Mouse (Mus musculus) ES-Bruce4 (cell line): Measurements from ENCODE around the gene Hoxb2. TPM values are rescaled to one million over a fixed set of nuclear protein-coding genes. Genes with fewer than 3 reads are reported as not detected.

Source experiments
- H3K27ac ChIP-seq: 2 replicates; pipeline ENCODE4 v1.5.1; 2012; ENCODE audit warnings: low read length, inconsistent platforms; ENCODE audit not compliant: insufficient read depth
- H3K27me3 ChIP-seq: 2 replicates; pipeline ENCODE4 v1.6.1; 2012; ENCODE audit warnings: mild to moderate bottlenecking, low read length, inconsistent platforms; ENCODE audit not compliant: control insufficient read depth, poor library complexity, insufficient read depth, severe bottlenecking
- H3K36me3 ChIP-seq: 2 replicates; pipeline ENCODE4 v1.6.1; 2012; ENCODE audit warnings: inconsistent platforms, mild to moderate bottlenecking, low read length, moderate library complexity; ENCODE audit not compliant: control insufficient read depth, poor library complexity, insufficient read depth, severe bottlenecking
- H3K4me1 ChIP-seq: one replicate; pipeline ENCODE4 v1.8.1; 2011; ENCODE audit warnings: low read length; ENCODE audit not compliant: control insufficient read depth, insufficient read depth
- H3K4me3 ChIP-seq: 2 replicates; pipeline ENCODE4 v1.5.1; 2011; ENCODE audit warnings: low read depth, mild to moderate bottlenecking, low read length
- H3K9ac ChIP-seq: 2 replicates; pipeline ENCODE4 v1.6.1; 2012; ENCODE audit warnings: low read depth, mild to moderate bottlenecking, inconsistent platforms; ENCODE audit not compliant: poor library complexity, severe bottlenecking
- H3K9me3 ChIP-seq: replicated peaks from 2 replicates; pipeline ENCODE4 v1.6.1; 2012; ENCODE audit warnings: mild to moderate bottlenecking, low read length, inconsistent platforms; ENCODE audit not compliant: control insufficient read depth, poor library complexity, insufficient read depth, severe bottlenecking
- CTCF ChIP-seq: IDR thresholded peaks from one replicate; pipeline ENCODE4 v1.8.1; 2011; ENCODE audit warnings: low read depth, low read length
- EP300 ChIP-seq: IDR thresholded peaks from 2 replicates; pipeline ENCODE4 v1.6.1; 2011; ENCODE audit warnings: low read depth, low read length; ENCODE audit not compliant: insufficient read depth
- POLR2A ChIP-seq: IDR thresholded peaks from one replicate; pipeline ENCODE4 v1.8.1; 2011; ENCODE audit warnings: low read length; ENCODE audit not compliant: insufficient read depth
- polyA plus RNA-seq: library from polyadenylated mRNA; stranded (reverse); fragments of >200 nt; gene quantifications from 2 replicates; pipeline ENCODE4 v1.2.4, GENCODE M21; 2011; ENCODE audit warnings: low read depth; ENCODE audit not compliant: missing spikeins, insufficient read depth, insufficient read length

Hoxb2 gene
- 0.49 and 0.70 TPM in 2 replicates for polyA plus RNA-seq

DNA sequence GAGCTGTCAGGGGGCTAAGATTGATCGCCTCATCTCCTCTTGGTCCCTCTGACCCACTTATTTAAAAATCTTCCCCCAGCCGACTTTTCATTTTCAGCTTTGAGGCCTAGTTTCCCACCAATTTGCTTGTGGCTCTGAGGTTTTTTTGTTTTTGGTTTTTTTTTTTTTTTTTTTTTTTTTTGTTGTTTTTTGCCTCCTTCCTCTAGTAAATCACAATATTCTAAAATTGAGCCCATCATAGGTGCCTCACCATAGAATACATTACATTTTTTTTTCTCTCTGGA, at the start of gene Hoxb2:
Gene Hoxb2, plus strand, starts transcription at position 185 of the 284 bp plus-strand sequence.
- Histone ChIP-seq H3K9me3 (no peaks in the 10 kb centered on the region), H3K4me3 (no peak within 1 kb of the TSS), H3K36me3 (no peaks in the 10 kb centered on the region), H3K27ac (no peak within 1 kb of the TSS), H3K4me1 (peaks cover 2% of the 10 kb centered on the region), H3K27me3 (peaks cover 54% of the 10 kb centered on the region), H3K9ac (no peak within 1 kb of the TSS)
- TF ChIP-seq POLR2A: no peak

GRCm38 (mm10) chr11:96301064-96301431, 49.3 kb upstream of the Hoxb2 start:
- no peak overlapping the region for H3K9ac ChIP-seq
- H3K27me3 ChIP-seq: peaks cover 79% of the 10 kb centered on the region
- H3K9me3 ChIP-seq: no peaks in the 10 kb centered on the region
- peak overlapping the region; percentile 53; the same call in 1 of the 2 replicates for H3K4me3 ChIP-seq
- no peaks in the 10 kb centered on the region for H3K4me1 ChIP-seq
- H3K27ac ChIP-seq: no peak overlapping the region
- no peaks in the 10 kb centered on the region for H3K36me3 ChIP-seq
- TF ChIP-seq POLR2A: no peak
- no peak for TF ChIP-seq EP300
- TF ChIP-seq CTCF: no peak

- TF ChIP-seq EP300 (no peak), CTCF (no peak), POLR2A (no peak)
- Histone ChIP-seq H3K36me3 (no peaks in the 10 kb centered on the region), H3K9ac (no peak overlapping the region), H3K27me3 (peaks cover 80% of the 10 kb centered on the region), H3K4me3 (no peak overlapping the region), H3K9me3 (no peaks in the 10 kb centered on the region), H3K4me1 (no peaks in the 10 kb centered on the region), H3K27ac (no peak overlapping the region)
Observed at GRCm38 (mm10) chr11:96301837-96302236, 48.5 kb upstream of the Hoxb2 start.

GRCm38 (mm10) chr11:96302381-96303150, 47.8 kb upstream of the Hoxb2 start:
- TF ChIP-seq EP300 (no peak), CTCF (no peak), POLR2A (no peak)
- H3K36me3 ChIP-seq: no peaks in the 10 kb centered on the region
- H3K27ac ChIP-seq: no peak overlapping the region
- H3K9me3 ChIP-seq: no peaks in the 10 kb centered on the region
- H3K4me3 ChIP-seq: no peak overlapping the region
- H3K27me3 ChIP-seq: peaks cover 79% of the 10 kb centered on the region
- no peaks in the 10 kb centered on the region for H3K4me1 ChIP-seq
- no peak overlapping the region for H3K9ac ChIP-seq

DNA sequence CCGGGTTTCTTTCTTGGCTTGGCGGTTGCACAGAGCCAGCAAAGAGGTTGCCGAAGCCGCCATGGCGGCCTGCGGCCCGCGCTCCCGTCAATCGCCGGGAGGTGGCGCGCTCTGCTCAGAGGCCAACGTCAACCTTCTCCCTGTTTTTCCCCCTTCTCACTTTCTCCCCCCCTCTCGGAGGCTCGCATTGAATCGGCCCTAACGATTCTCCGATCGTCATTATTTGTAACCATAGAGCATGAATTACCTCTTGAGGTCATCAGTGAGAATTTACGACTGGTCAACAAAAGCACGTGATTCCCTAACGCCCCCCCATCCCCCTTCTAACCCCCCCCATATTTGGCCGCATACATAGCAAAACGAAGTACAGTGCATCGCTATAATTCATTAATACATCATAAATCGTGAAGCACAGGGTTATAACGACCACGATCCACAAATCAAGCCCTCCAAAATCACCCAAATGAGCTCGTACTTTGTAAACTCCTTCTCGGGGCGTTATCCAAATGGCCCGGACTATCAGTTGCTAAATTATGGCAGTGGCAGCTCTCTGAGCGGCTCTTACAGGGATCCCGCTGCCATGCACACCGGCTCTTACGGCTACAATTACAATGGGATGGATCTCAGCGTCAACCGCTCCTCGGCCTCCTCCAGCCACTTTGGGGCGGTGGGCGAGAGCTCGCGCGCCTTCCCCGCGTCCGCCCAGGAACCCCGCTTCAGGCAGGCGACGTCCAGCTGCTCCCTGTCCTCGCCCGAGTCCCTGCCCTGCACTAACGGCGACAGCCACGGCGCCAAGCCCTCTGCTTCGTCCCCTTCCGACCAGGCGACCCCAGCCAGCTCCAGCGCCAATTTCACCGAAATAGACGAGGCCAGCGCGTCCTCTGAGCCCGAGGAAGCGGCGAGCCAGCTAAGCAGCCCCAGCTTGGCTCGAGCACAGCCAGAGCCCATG, 46.9 kb upstream of the Hoxb2 start, which contains the start of gene Hoxb5:
Gene Hoxb5, plus strand, starts transcription at position 186 of the 949 bp plus-strand sequence.
- TF ChIP-seq CTCF: peak; percentile 82
- no peak for TF ChIP-seq POLR2A
- H3K4me3 ChIP-seq: peak within 1 kb of the TSS; percentile 17; the same call in 1 of the 2 replicates
- no peak within 1 kb of the TSS for H3K9ac ChIP-seq
- H3K27ac ChIP-seq: no peak within 1 kb of the TSS
- no peaks in the 10 kb centered on the region for H3K36me3 ChIP-seq
- no peaks in the 10 kb centered on the region for H3K4me1 ChIP-seq
- H3K27me3 ChIP-seq: peaks cover 78% of the 10 kb centered on the region
- H3K9me3 ChIP-seq: no peaks in the 10 kb centered on the region
